Mouse (Mus musculus) MEL (cell line): ENCODE data around the gene Ankrd52.

Experiments used
- CTCF ChIP-seq, 3 experiments: IDR thresholded peaks in 2 of 3; conservative IDR thresholded peaks in 1 of 3; 2 replicates each; pipeline ENCODE4 v1.5.1; 2011 to 2012; ENCODE audit warnings: low read length in 3 of 3, low read depth in 2 of 3, mild to moderate bottlenecking in 2 of 3, improper control_type of control experiment in 1 of 3, inconsistent platforms in 1 of 3, mixed read lengths in 1 of 3, moderate library complexity in 1 of 3; ENCODE audit not compliant: control insufficient read depth in 1 of 3, insufficient read depth in 1 of 3, poor library complexity in 1 of 3, severe bottlenecking in 1 of 3
- EP300 ChIP-seq, 2 experiments: IDR thresholded peaks; 2 replicates each; pipeline ENCODE4 v1.6.1; 2011; ENCODE audit warnings: improper control_type of control experiment in 2 of 2, low read length in 2 of 2, low read depth in 1 of 2, mild to moderate bottlenecking in 1 of 2

DNA sequence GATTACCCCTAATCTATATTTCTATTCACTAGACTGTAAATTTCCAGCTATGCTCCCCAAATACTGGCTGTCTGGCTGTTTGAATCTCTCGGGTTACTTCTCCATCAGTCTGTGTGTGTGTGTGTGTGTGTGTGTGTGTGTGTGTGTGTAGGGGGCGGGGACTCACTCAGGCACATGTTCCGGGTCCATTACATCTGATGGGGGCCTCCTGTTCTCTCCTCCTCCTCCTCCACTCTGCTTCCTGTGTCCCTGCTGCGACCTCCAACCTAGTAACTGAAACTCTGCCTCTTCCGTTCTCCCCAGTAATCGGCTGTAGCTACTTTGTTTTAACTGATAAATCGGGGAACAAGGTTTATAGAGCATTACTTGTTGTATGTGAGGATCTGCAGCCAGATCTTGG is 47.7 kb downstream of the Ankrd52 start:
- TF ChIP-seq EP300 (IDR thresholded peaks at IDR 0.05; ENCODE audit: low read depth in 1 of 2, low read length in 2 of 2) (peak; percentile 21 to 68; a peak in 3 of 4 replicates), CTCF (IDR thresholded peaks at IDR 0.05 in 2 of 3, conservative IDR thresholded peaks at IDR 0.05 in 1 of 3; ENCODE audit: control insufficient read depth in 1 of 3, insufficient read depth in 1 of 3, low read depth in 2 of 3, low read length in 3 of 3, poor library complexity in 1 of 3, severe bottlenecking in 1 of 3) (no peak)
